Mouse (Mus musculus) kidney, adult 8-10 months (tissue): ENCODE data around the gene Gm5662.
"Not testable (repeated sequence)": the region's sequence is repeated elsewhere in the genome, so short reads cannot be mapped to it uniquely, and the experiment has no call there.

Source experiments
- DNase-seq, 2 experiments: peaks; one replicate each; pipeline ENCODE4 v3.0.0; 2022

The Gm5662 gene

GRCm38 (mm10) chr12:88274400-88274799, at the start of gene Gm5662:
Gene Gm5662 (minus strand): TSS chr12:88274500.
- not testable (repeated sequence) for DNase-seq

DNA sequence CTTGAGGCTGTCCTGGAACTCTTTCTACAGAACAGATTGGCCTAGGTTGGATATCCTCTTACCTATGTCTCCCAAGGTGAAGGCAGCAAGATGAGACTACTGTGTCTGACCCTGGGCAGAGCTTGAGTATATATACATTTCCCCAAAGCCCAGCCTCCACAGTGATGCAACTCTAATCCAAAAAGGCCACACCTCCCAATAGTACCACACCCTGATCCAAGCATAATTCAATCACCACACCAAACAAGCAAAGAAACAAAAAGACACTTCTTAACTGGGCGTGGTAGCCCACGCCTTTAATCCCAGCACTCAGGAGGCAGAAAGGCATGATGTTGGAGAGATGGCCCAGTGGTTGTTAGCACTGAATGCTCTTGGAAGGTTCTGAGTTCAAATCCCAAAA, 49.6 kb upstream of the Gm5662 start, which contains the start of gene Gm5039:
TSS of gene Gm5039 (minus strand) at position 101 of the 400 bp plus-strand sequence.
- DNase-seq, result not testable (repeated sequence)

DNA sequence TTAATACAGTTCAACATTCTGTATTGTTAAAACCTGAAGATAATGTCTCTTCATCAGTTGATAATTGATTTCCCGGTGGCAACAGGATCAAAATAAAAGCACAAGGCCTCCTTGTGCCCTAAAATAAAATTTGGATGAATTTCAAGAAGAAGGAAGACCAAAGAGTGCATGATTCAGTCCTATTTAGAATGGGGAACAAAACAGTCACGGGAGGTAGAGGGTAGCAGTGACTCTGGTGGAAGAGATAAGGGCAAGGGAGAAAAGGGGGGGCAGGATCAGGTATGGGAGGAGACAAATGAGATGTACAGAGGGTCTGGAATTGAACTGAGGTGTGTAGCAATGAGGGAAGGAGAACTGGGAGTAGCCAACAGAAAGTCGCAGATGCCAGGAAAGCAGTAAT, 40.3 kb upstream of the Gm5662 start:
- DNase-seq, result no peak

- not testable (repeated sequence) for DNase-seq
Observed at GRCm38 (mm10) chr12:88297171-88297570, 22.9 kb upstream of the Gm5662 start.

- DNase-seq, result not testable (repeated sequence)
Observed at GRCm38 (mm10) chr12:88293082-88293481, 18.8 kb upstream of the Gm5662 start.

DNA sequence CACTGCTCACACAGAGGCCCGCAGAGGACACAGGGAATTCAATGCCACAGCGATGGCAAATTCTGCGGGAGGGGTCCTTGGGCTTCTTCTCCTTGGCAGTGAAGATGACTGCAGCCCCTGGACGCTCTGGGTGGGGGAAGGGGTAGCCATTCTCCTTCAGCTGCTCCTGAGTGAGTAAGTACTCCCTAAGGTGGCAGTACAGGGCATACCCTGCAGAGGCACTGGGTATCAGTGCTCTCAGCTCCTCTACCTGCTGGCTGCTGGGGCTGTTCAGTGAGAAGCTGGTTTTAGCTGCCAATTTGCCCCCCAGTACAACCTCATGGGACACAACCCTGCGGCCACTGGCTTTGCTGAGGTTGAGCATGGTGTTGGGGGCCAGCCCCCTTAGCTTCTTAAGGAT, 10.9 kb upstream of the Gm5662 start:
- DNase-seq, result not testable (repeated sequence)

- DNase-seq, result no peak
Observed at GRCm38 (mm10) chr12:88257241-88257640, 17.1 kb downstream of the Gm5662 start.

DNA sequence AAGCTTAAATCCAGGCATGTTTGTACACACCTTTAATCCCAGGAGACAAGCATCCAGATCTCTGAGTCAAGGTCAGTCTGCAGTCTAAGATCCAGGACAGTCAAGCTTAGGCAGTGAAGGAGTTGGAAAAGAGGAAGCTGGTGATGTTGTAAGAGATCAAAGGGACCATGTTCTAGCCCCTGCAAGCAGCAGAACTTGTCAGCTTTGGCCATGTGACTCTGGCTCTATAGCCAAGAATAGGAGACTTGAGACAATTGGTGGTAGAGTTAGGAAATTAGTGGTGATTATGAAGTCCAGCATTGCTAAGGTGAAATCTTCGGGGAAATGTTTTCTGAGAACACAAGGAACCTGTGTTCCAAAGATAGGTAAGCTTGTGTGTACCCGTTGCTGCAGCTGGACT, 18.4 kb downstream of the Gm5662 start:
- DNase-seq, result not testable (repeated sequence)

GRCm38 (mm10) chr12:88250000-88250399, 24.3 kb downstream of the Gm5662 start, which contains the start of gene Gm8332:
Gene Gm8332 (minus strand): TSS chr12:88250100.
- not testable (repeated sequence) for DNase-seq

- not testable (repeated sequence) for DNase-seq
Observed at GRCm38 (mm10) chr12:88245786-88246185, 28.5 kb downstream of the Gm5662 start.

DNA sequence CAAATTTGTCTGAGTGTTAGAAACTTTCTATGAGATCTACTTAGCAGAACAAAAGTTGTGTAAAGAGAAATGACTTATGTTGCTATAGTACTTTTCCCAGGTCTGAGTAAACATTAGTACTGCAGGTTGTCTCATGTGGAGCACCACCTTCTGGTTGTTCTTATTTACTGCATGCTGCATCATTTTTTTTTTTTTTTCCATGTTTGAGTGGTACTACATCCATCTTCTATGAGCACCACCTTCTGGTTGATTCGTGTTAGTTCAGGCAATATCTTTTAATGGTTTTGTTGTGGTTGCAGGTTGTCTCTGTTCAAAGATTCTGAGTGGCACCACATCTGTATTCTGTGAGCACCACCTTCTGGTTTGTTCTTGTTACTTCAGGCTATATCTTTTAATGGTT, 31.4 kb downstream of the Gm5662 start:
- not testable (repeated sequence) for DNase-seq
